Mouse (Mus musculus) limb, embryonic 10.5 days (tissue): ENCODE data around the gene Ccnc. TPM values are rescaled to one million over a fixed set of nuclear protein-coding genes. Genes with fewer than 3 reads are reported as not detected.

Experiments
- DNase-seq: peaks from one replicate; pipeline ENCODE4 v3.0.0-alpha.2; 2017; ENCODE audit warnings: low spot score
- H3K27ac ChIP-seq: fragments of 300-500 bp; sonication (generic); 2 replicates; pipeline ENCODE4 v1.5.1; 2016; ENCODE audit warnings: mild to moderate bottlenecking
- H3K27me3 ChIP-seq: fragments of 300-500 bp; sonication (generic); 2 replicates; pipeline ENCODE4 v1.6.1; 2016; ENCODE audit warnings: low read depth, mild to moderate bottlenecking; ENCODE audit not compliant: poor library complexity, severe bottlenecking
- H3K36me3 ChIP-seq: fragments of 300-500 bp; sonication (generic); 2 replicates; pipeline ENCODE4 v1.6.1; 2016; ENCODE audit warnings: mild to moderate bottlenecking, moderate library complexity
- H3K4me1 ChIP-seq: fragments of 300-500 bp; sonication (generic); 2 replicates; pipeline ENCODE4 v1.6.1; 2016
- H3K4me3 ChIP-seq: fragments of 300-500 bp; sonication (generic); 2 replicates; pipeline ENCODE4 v1.5.1; 2016; ENCODE audit warnings: mild to moderate bottlenecking, moderate library complexity
- H3K9me3 ChIP-seq: fragments of 300-500 bp; sonication (generic); replicated peaks from 2 replicates; pipeline ENCODE4 v1.6.1; 2016; ENCODE audit warnings: mild to moderate bottlenecking
- WGBS: fragments of 180-500 bp; shearing (Covaris S2); methylation state at CpG from one replicate; pipeline ENCODE4 v1.1.7; 2016; 5-methylcytosine and 5-hydroxymethylcytosine counted together
- polyA plus RNA-seq: library from polyadenylated mRNA; unstranded; fragments of >200 nt; fragmentation: Nextera tagmentation; extraction: Ambion mirVana; gene quantifications from 2 replicates; pipeline ENCODE4 v1.2.1, GENCODE M21; 2016

Ccnc gene
- 39.0 and 41.8 TPM in 2 replicates for polyA plus RNA-seq

DNA sequence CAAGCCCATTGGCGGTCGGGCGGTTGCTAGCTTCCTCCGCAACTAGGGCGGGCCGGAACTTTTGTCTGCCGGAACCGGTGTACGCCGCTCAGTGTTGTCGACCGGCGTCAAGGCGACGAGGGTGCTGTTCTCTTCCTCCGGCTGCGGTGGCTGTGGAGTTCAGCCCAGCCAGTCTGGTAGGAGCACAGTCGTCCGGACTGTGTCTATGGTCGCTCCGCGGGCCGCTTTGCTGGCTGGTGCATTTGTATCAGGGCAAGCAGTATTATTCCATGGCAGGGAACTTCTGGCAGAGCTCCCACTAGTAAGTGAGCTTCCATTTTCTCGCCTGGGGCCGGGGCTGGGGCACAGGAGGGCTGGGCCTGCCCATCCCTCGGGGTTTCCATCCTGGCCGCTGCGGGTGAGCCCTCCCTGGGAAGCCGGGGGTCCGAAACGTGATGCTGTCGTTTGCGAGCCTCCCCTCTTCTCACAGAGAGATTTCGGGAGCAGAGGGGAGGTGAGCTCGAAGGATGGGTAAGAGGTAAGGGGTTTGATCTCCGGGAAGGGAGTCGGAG lies at the start of gene Ccnc:
Gene Ccnc (plus strand): TSS at position 87 of the 551 bp plus-strand sequence.
- Histone ChIP-seq H3K27ac (peak within 1 kb of the TSS; percentile 87), H3K36me3 (peaks cover 4% of the 10 kb centered on the region), H3K9me3 (no peaks in the 10 kb centered on the region), H3K4me3 (peak within 1 kb of the TSS; percentile 66), H3K27me3 (no peaks in the 10 kb centered on the region), H3K4me1 (peaks cover 6% of the 10 kb centered on the region)
- WGBS = under 1% methylated on average over 37 of the region's 37 CpGs
- DNase-seq = peak; percentile 93

GRCm38 (mm10) chr4:21678101-21678974 lies 49.2 kb upstream of the Ccnc start:
- Histone ChIP-seq H3K27ac (0 out of 2 replicates have a peak overlapping the region, but pooled peaks have one; percentile 33), H3K36me3 (no peaks in the 10 kb centered on the region), H3K4me3 (peak overlapping the region; percentile 52), H3K4me1 (peaks cover 20% of the 10 kb centered on the region), H3K9me3 (no peaks in the 10 kb centered on the region), H3K27me3 (peaks cover 100% of the 10 kb centered on the region)
- peak; percentile 71 for DNase-seq
- under 1% methylated on average over 84 of the region's 84 CpGs for WGBS

GRCm38 (mm10) chr4:21678975-21679623 lies 48.4 kb upstream of the Ccnc start:
- peak; percentile 79 for DNase-seq
- Histone ChIP-seq H3K4me3 (peak overlapping the region; percentile 52), H3K9me3 (no peaks in the 10 kb centered on the region), H3K36me3 (no peaks in the 10 kb centered on the region), H3K27me3 (peaks cover 100% of the 10 kb centered on the region), H3K27ac (peak overlapping the region; percentile 33; the same call in 1 of the 2 replicates), H3K4me1 (peaks cover 20% of the 10 kb centered on the region)
- under 1% methylated on average over 69 of the region's 79 CpGs for WGBS

DNA sequence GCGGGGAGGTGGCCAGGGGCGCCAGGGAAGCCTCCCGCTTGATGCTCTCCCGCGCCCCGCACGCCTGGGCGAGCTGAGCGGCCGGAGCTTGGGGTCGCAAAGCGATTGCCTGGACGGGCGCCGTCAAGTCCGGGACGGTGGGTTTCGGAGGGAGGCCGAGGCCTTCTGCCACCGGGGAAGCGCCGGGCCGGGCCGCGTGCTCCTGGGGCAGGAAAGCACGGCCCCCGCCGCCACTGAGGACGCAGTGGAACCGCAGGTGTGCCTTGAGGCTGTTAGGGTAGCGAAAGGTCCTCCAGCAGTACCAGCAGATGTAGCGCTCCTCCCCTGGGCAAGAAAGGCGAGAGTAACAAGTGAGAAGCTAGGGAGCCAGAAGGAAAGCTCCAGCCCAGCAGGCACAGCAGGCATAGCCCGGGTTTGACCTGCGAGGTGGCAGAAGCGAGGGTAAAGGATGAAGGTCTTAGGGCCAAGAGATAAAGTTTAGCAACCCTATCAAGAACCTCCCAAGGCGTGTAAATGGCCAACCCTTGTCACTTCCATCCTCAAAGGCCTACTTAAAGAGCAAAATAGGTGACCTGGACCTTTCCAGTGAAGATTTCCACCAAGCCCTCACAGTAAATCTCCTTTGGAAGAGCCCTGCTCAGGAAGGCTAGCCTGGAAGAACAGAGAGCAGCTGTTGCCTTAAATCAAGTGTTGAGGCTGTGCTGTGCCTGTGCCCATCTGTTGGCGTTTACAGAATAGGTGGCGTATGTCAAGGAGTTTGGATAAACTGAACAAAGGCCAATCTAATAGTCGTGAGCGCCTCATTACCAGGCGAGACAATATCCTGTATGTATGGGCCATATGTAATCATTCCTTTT lies 47.6 kb upstream of the Ccnc start:
- Histone ChIP-seq H3K27me3 (peaks cover 100% of the 10 kb centered on the region), H3K36me3 (no peaks in the 10 kb centered on the region), H3K4me3 (peak overlapping the region; percentile 52), H3K27ac (no peak overlapping the region; the same call in 1 of the 2 replicates), H3K9me3 (no peaks in the 10 kb centered on the region), H3K4me1 (peaks cover 18% of the 10 kb centered on the region)
- 2% methylated on average over 42 of the region's 42 CpGs for WGBS
- DNase-seq = no peak

- WGBS = 5% methylated on average over 10 of the region's 10 CpGs
- no peak overlapping the region for H3K4me3 ChIP-seq
- no peak overlapping the region for H3K27ac ChIP-seq
- H3K9me3 ChIP-seq = no peaks in the 10 kb centered on the region
- no peaks in the 10 kb centered on the region for H3K36me3 ChIP-seq
- H3K4me1 ChIP-seq = peaks cover 22% of the 10 kb centered on the region
- no peak for DNase-seq
- H3K27me3 ChIP-seq = peaks cover 100% of the 10 kb centered on the region
Measured at GRCm38 (mm10) chr4:21680971-21681370, 46.5 kb upstream of the Ccnc start.

- 14% methylated on average over 10 of the region's 10 CpGs for WGBS
- peaks cover 22% of the 10 kb centered on the region for H3K4me1 ChIP-seq
- no peak for DNase-seq
Measured at GRCm38 (mm10) chr4:21682421-21683150, 44.9 kb upstream of the Ccnc start.

DNA sequence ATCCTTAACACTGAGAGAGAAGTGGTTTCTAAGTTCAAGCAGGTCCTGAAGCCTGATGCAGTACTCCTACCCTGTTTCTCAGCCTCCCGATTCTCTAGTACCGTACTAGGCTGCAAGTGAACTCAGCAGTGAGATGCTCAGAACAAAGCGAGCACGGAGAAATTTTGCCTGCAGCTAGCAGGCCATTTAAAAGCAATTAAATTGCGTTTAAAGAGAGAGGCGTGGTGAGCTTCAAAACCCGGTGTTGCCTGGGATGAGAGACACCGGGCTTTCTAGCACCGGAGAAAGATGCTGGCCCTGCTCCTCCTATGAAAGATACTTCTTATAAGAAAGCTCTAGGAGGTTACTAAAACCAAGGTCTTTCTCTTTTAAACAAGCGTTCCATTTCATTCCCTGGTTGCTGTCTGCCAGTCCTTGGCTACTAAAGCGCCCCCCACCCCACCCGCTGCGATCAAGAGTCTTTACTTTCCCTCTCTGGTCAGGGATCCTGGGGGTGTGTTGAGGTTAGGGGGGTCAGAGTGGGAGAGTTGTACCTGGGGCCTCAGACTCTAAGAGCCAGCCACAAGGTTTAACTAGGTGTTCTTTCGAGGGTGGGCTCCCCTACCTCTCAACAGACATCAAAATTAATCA lies 43.0 kb upstream of the Ccnc start:
- DNase-seq = peak; percentile 37
- H3K36me3 ChIP-seq = no peaks in the 10 kb centered on the region
- H3K27ac ChIP-seq = no peak overlapping the region
- H3K9me3 ChIP-seq = no peaks in the 10 kb centered on the region
- H3K4me1 ChIP-seq = peaks cover 16% of the 10 kb centered on the region
- H3K27me3 ChIP-seq = peaks cover 100% of the 10 kb centered on the region
- WGBS = 2% methylated on average over 14 of the region's 14 CpGs
- no peak overlapping the region for H3K4me3 ChIP-seq

More at GRCm38 (mm10) chr4:21682421-21683150, 44.9 kb upstream of the Ccnc start:
- no peaks in the 10 kb centered on the region for H3K9me3 ChIP-seq
- no peaks in the 10 kb centered on the region for H3K36me3 ChIP-seq
- peaks cover 100% of the 10 kb centered on the region for H3K27me3 ChIP-seq
- no peak overlapping the region for H3K27ac ChIP-seq
- H3K4me3 ChIP-seq = no peak overlapping the region

- DNase-seq = peak; percentile 61
- Histone ChIP-seq H3K4me3 (0 out of 2 replicates have a peak within 1 kb of the TSS, but pooled peaks have one; percentile 3), H3K4me1 (peaks cover 13% of the 10 kb centered on the region)
Measured at GRCm38 (mm10) chr4:21685595-21686091, 41.9 kb upstream of the Ccnc start, which contains the start of gene Prdm13. TSS of gene Prdm13 (minus strand) at chr4:21685963.

DNA sequence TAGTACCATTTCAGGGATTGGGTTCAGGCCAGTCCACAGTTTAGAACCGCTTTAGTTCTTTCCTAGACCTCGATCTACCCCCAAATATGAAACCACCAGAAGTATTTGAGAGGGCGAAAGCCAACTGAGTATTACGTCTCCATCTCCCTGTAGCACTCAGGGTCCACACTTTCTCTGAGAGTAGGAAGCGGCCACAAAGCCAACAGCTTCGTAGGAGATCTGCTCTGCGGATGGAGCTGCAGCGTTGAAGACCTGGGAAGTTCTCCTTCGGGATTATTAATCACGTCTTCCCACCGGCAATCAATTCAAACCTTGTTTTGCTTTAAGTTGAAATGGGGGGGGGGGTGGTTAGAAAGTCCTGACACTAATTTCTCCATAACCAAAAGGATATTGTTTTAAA lies 41.1 kb upstream of the Ccnc start:
- 2% methylated on average over 11 of the region's 11 CpGs for WGBS
- no peak for DNase-seq
- H3K27ac ChIP-seq = no peak overlapping the region
- no peaks in the 10 kb centered on the region for H3K36me3 ChIP-seq
- H3K4me3 ChIP-seq = no peak overlapping the region
- no peaks in the 10 kb centered on the region for H3K9me3 ChIP-seq
- peaks cover 100% of the 10 kb centered on the region for H3K27me3 ChIP-seq
- peaks cover 13% of the 10 kb centered on the region for H3K4me1 ChIP-seq

More at GRCm38 (mm10) chr4:21685595-21686091, 41.9 kb upstream of the Ccnc start, which contains the start of gene Prdm13:
- under 1% methylated on average over 38 of the region's 38 CpGs for WGBS
- Histone ChIP-seq H3K36me3 (no peaks in the 10 kb centered on the region), H3K9me3 (no peaks in the 10 kb centered on the region), H3K27me3 (peaks cover 100% of the 10 kb centered on the region), H3K27ac (no peak within 1 kb of the TSS)

GRCm38 (mm10) chr4:21686934-21687333 lies 40.6 kb upstream of the Ccnc start:
- Histone ChIP-seq H3K27me3 (peaks cover 100% of the 10 kb centered on the region), H3K36me3 (no peaks in the 10 kb centered on the region), H3K4me1 (peaks cover 13% of the 10 kb centered on the region), H3K27ac (no peak overlapping the region), H3K9me3 (no peaks in the 10 kb centered on the region), H3K4me3 (no peak overlapping the region)
- peak; percentile 55 for DNase-seq
- under 1% methylated on average over 5 of the region's 5 CpGs for WGBS
